Mouse (Mus musculus) thymus, adult 2 months (tissue): Measurements from ENCODE around the gene Tmem254b. TPM values are rescaled to one million over a fixed set of nuclear protein-coding genes. Genes with fewer than 3 reads are reported as not detected.
"Not testable (repeated sequence)": the region's sequence is repeated elsewhere in the genome, so short reads cannot be mapped to it uniquely, and the experiment has no call there.

ENCODE experiments used
- DNase-seq: peaks from one replicate; pipeline ENCODE4 v3.0.0; 2021
- H3K27ac ChIP-seq: fragments of 200-500 bp; 2 replicates; pipeline ENCODE4 v1.5.1; 2012; ENCODE audit warnings: low read length, control low read depth; ENCODE audit not compliant: control insufficient read depth, insufficient read depth
- H3K27me3 ChIP-seq: fragments of 200-500 bp; 2 replicates; pipeline ENCODE4 v1.6.1; 2012; ENCODE audit warnings: mild to moderate bottlenecking, low read length, moderate library complexity, mixed read lengths; ENCODE audit not compliant: control insufficient read depth, insufficient read depth
- H3K36me3 ChIP-seq: fragments of 200-500 bp; 2 replicates; pipeline ENCODE4 v1.6.1; 2012; ENCODE audit warnings: mild to moderate bottlenecking, low read length, moderate library complexity; ENCODE audit not compliant: control insufficient read depth, insufficient read depth
- H3K4me1 ChIP-seq: fragments of 200-500 bp; replicated peaks from 2 replicates; pipeline ENCODE4 v1.6.1; 2012; ENCODE audit warnings: low read length; ENCODE audit not compliant: control insufficient read depth, insufficient read depth
- H3K4me3 ChIP-seq: fragments of 200-500 bp; 2 replicates; pipeline ENCODE4 v1.5.1; 2012; ENCODE audit warnings: mild to moderate bottlenecking, low read length, control low read depth, moderate library complexity; ENCODE audit not compliant: control insufficient read depth, insufficient read depth
- WGBS: fragments of 180-500 bp; shearing (Covaris S2); methylation state at CpG from one replicate; pipeline ENCODE4 v1.1.7; 2018; 5-methylcytosine and 5-hydroxymethylcytosine counted together
- polyA plus RNA-seq: library from polyadenylated mRNA; depleted of rRNA; stranded (reverse); fragments of >200 nt; gene quantifications from 2 replicates; pipeline ENCODE4 v1.2.3, GENCODE M21; 2012; rRNA removed

The Tmem254b gene
- 19.6 and 20.7 TPM in 2 replicates for polyA plus RNA-seq

DNA sequence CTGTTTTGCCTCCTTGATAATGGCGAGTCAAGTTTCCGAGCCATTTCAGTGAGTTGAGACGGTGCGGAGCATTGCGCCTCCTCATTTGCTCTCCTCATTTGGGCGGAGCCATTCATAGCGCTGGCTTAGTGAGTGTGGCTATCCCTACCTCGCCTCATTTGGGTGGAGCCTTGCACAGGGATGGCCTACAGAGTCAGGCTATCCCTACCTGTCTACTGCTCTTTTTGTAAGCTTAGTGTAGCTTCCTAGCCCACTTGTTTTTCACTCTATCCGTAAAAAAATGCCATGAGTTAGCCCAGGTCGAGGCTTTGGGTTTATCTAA lies at the start of gene Tmem254b:
Gene Tmem254b (minus strand): TSS at position 116 of the 322 bp plus-strand sequence.
- H3K4me1 ChIP-seq, H3K27ac ChIP-seq, H3K27me3 ChIP-seq, H3K36me3 ChIP-seq, DNase-seq, H3K4me3 ChIP-seq: not testable (repeated sequence)
- WGBS, result no CpG with 5 or more reads among the region's 10 CpGs

DNA sequence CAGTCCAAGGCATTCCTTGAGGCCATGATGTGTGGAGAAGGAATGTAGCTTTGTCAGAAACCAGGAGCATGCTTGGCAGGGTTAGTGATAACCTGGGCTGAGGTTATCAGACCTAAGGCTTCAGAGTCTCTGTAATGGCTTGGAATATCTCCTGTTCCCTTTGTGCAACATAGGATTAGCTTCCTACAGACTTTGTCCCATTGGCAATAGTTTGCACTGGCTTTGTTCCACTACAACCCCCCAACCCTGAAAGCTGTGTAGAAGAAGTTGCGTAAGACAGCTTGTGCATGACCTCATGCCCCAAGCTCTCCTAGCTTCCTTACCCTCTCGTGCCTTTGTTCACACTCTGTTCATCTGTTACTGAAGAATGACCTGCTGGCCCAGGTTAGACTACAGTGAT lies 30.3 kb upstream of the Tmem254b start:
- not testable (repeated sequence) for H3K4me1 ChIP-seq, H3K4me3 ChIP-seq, H3K36me3 ChIP-seq, H3K27ac ChIP-seq, DNase-seq, H3K27me3 ChIP-seq
- no CpG with 5 or more reads among the region's 2 CpGs for WGBS

DNA sequence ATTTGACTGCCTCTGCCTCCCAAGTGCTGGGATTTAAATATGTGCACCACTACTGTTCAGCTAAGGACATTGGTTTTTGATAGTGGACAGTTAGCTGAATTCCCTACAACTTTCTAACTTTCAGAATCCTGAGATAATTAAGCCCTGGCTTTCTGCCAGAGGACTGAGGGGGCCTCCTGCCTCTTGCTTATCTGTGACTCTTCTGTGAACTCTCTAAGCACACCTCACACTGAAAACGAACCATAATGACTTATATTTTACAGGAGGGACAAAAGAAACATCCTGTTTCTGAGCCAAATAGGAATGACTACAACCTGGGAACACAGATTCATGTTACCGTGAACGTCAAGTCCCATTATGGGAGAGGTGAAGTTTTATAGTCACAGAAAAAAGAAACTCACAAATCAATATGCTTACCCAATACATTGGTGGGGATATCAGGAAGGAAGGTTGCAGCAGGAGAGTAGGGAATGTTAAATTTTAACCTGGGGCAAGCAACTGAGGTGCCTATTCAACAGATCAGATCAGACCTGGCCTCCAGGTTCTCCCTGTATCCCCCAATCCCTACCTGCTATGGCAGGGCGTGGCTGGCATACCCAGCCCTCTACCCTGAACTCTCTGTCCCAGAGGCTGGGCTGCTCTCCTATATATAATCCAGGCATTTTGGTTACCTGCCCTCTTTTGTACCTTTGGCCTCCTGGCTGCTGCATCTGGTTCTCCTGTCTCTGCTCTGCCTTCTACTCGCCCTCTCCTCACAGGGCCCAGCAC lies 9.6 kb upstream of the Tmem254b start:
- H3K27me3 ChIP-seq, H3K4me3 ChIP-seq, DNase-seq, H3K36me3 ChIP-seq, H3K27ac ChIP-seq, H3K4me1 ChIP-seq: not testable (repeated sequence)
- no CpG with 5 or more reads among the region's 5 CpGs for WGBS

DNA sequence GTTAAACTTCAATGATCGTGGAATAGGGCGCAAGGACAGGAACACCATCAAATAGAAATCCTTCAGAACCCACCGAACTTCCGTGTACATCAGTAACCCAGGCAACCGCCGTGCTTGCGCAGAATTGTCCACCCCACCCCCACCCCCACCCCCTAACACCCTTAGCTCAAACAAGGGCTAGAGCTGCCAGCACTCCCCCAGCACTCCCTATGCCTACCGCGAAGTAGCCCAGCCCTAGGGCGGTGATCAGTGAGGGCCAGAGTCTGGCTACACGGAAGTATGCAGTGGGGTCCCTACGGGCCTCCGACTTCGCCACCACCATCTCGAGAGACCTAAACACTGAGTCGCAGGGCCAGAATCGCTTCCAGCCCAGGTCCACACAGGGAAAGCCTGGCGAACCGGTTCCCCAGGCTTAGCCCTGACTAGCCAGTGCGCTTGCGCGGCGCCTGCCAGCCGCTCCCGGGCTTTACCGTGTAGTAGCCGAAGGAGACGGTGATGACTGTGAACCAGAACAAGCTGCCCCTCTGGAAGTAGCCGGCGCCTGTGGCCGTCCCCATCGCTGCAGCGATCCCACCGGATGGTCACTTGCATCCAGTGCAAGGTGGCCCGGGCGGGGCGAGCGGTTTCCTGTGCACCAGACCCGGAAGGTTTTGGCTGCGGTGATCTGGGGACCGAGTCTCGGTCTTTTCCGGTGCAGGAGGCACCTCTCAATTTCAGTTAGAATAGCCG lies 480 bp downstream of the Tmem254b start:
- H3K27ac ChIP-seq, H3K4me1 ChIP-seq: not testable (repeated sequence)

DNA sequence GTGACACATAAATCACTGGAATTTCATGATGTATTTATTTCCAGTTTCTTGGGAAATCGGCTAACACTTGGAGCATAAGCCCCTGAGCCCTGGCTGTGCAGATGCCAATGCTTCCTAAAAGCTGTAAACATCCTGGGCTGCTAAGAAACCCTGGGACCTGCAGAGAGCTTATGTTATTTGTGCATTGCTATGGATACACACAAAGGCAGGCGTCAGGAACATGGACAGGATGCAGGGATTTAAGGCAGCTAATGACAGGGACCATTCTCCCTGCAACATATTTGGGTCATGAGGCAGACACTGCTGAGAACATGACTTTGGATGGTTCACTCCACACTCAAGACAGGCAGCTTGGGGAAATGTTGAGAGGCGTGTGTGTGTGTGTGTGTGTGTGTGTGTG lies 9.0 kb downstream of the Tmem254b start:
- not testable (repeated sequence) for H3K27me3 ChIP-seq, H3K27ac ChIP-seq, H3K4me3 ChIP-seq, H3K4me1 ChIP-seq, H3K36me3 ChIP-seq, DNase-seq
- no CpG with 5 or more reads among the region's 3 CpGs for WGBS

More for the DNA sequence above, 480 bp downstream of the Tmem254b start:
- not testable (repeated sequence) for H3K4me3 ChIP-seq, H3K36me3 ChIP-seq, H3K27me3 ChIP-seq, DNase-seq
- no CpG with 5 or more reads among the region's 44 CpGs for WGBS

DNA sequence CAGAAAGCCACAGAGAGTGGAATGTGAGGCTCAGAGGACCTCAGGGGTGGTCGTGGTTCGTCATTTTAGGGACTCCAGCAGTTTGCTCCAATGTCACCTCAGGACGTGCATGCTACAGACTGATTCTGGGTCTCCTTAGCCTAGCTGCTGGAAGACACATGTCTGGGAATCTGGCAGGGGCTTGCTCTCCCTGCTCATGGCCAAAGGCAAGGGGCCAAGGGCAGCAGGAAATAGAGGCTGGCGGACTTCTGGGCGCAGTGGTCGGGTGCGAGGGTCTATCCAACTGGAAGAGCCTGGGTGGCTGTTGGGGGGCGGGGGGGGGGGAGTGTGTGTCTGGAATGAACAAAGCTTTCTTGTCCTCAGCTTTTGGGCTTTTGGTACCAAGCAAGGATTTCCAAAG lies 18.5 kb downstream of the Tmem254b start:
- H3K27me3 ChIP-seq, H3K4me3 ChIP-seq, H3K36me3 ChIP-seq, H3K27ac ChIP-seq, H3K4me1 ChIP-seq, DNase-seq: not testable (repeated sequence)
- no CpG with 5 or more reads among the region's 8 CpGs for WGBS

DNA sequence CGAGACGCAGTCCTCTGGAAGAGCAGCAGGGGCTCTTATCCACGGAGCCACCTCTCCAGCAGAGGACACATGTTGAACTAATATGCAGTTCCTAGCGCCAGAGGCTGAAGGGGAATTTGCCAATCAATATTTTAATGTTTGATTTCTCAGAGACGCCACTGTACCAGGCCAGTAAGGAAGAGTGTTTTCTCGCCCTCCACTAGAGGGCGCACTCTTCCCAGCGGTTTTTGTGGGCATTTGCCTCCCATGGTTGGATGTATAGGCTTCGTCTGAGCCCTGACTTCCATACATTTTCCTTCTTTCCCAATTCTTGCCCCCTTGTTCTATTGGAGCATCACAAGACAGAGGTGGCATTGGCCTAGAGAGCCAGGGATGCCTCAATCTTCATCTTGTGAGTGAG lies 20.2 kb downstream of the Tmem254b start:
- H3K27ac ChIP-seq, H3K4me3 ChIP-seq, H3K27me3 ChIP-seq, H3K4me1 ChIP-seq, DNase-seq, H3K36me3 ChIP-seq: not testable (repeated sequence)
- no CpG with 5 or more reads among the region's 9 CpGs for WGBS

DNA sequence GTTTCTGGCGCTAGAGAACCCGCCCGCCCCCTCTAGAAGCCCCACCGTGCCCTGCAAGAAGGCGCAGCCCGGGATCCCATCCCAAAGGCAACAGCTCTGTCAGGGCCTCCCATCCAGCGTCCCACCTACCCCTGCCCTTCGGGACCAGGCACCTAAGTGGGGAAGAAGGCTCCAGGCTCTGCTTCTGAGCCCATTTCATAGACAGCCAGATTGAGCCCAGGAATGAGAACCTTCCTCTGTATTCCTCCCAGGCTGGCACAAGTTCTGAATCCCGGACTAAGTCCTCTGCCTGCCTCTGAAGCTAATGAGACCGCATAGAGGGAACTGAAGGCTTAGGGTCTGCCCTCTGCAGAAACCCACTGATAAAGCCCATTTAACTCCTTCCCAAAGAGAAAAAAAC lies 24.5 kb downstream of the Tmem254b start, which contains the start of gene Plac9b:
Gene Plac9b (minus strand): TSS at position 101 of the 400 bp plus-strand sequence.
- H3K27ac ChIP-seq, H3K27me3 ChIP-seq: not testable (repeated sequence)
- no CpG with 5 or more reads among the region's 10 CpGs for WGBS

DNA sequence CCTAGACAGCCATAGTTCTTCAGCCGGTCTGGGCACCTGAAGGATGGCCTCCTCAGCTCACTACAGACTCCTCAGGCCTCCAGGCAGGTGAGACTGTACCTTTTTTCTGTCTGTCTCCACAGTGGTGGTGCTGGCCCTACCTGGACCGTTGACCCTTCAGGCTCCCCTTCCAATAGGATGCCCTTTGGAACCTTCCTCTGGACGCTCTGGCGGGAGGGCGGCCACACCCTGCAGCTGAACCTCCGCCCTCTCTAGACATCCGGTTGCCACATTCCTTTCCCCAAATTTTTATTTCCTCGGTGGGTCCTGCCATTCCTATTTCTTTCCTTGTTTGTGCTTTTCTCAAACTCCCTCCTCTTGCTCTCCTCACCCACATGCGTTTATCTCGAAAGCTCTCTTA lies 25.2 kb downstream of the Tmem254b start:
- H3K4me3 ChIP-seq, H3K27ac ChIP-seq, H3K4me1 ChIP-seq, DNase-seq, H3K27me3 ChIP-seq, H3K36me3 ChIP-seq: not testable (repeated sequence)
- WGBS, result no CpG with 5 or more reads among the region's 10 CpGs

More for the DNA sequence above, 24.5 kb downstream of the Tmem254b start, which contains the start of gene Plac9b:
- not testable (repeated sequence) for H3K4me3 ChIP-seq, H3K36me3 ChIP-seq, DNase-seq, H3K4me1 ChIP-seq

DNA sequence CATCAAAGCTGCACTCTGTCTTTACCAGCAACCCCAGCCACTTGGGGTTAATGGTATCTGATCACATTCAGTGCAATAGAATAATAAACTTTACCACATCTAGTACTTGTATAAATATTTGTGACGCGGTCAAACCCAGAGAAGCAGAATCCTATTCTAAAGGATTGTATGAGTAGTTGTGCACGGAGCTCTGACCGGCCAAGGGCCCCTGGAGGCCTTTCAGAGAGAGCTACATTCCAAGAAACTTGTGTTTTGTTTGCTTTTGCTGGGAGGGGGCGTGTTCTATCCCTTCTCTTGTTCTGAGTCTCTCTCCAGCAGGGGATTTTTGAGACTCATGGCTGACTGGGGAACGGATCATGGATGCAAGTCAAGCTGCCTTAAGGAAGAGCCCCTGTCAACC lies 31.8 kb downstream of the Tmem254b start:
- not testable (repeated sequence) for H3K27me3 ChIP-seq, H3K27ac ChIP-seq, H3K4me1 ChIP-seq, DNase-seq, H3K36me3 ChIP-seq, H3K4me3 ChIP-seq
- WGBS, result no CpG with 5 or more reads among the region's 6 CpGs

DNA sequence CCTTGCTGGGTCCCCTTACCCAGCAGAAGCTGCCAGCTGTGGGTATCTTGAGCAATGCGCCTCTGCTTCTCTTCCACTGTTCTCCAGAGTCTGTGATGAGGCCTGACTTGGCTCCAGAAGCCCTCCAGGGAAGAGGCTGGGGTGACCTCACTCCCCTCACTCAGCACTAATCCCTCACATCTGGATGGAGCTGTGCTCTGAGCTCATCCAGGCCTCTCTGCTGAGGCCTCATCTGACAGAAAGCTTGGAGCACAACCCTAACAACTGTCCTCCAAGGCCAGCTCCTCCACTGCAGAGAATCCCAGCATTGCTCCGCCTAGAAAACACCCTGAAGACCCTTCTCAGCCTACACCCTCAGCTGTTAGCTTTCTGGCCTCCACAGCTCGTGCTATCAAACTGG lies 32.9 kb downstream of the Tmem254b start:
- not testable (repeated sequence) for H3K4me1 ChIP-seq, H3K27me3 ChIP-seq, H3K36me3 ChIP-seq, H3K27ac ChIP-seq, H3K4me3 ChIP-seq, DNase-seq
- WGBS, result no CpG with 5 or more reads among the region's 3 CpGs
